Mouse (Mus musculus) liver, adult 2 months (tissue): ENCODE measurements around the gene Phf21a. TPM values are rescaled to one million over a fixed set of nuclear protein-coding genes. Genes with fewer than 3 reads are reported as not detected.

Experiments
- DNase-seq: peaks from one replicate; pipeline ENCODE4 v3.0.0-alpha.2; 2011; ENCODE audit warnings: low read depth, low spot score; ENCODE audit errors: extremely low read depth
- H3K27ac ChIP-seq: fragments of 200-500 bp; replicated peaks from 2 replicates; pipeline ENCODE4 v1.5.1; 2012; ENCODE audit warnings: low read depth, mild to moderate bottlenecking, control low read depth, inconsistent platforms, low read length; ENCODE audit not compliant: insufficient read depth
- H3K27me3 ChIP-seq: fragments of 200-500 bp; 2 replicates; pipeline ENCODE4 v1.6.1; 2012; ENCODE audit warnings: mild to moderate bottlenecking, moderate library complexity, low read length, inconsistent platforms; ENCODE audit not compliant: control insufficient read depth, insufficient read depth
- H3K36me3 ChIP-seq: fragments of 200-500 bp; 2 replicates; pipeline ENCODE4 v1.6.1; 2012; ENCODE audit warnings: low read length, inconsistent platforms; ENCODE audit not compliant: control insufficient read depth, insufficient read depth
- H3K4me1 ChIP-seq: fragments of 200-500 bp; 2 replicates; pipeline ENCODE4 v1.6.1; 2011; ENCODE audit warnings: low read length; ENCODE audit not compliant: control insufficient read depth, insufficient read depth
- H3K4me3 ChIP-seq: fragments of 200-500 bp; 2 replicates; pipeline ENCODE4 v1.5.1; 2011; ENCODE audit warnings: low read depth, mild to moderate bottlenecking, control low read depth, low read length, moderate library complexity; ENCODE audit not compliant: insufficient read depth
- H3K79me2 ChIP-seq: fragments of 200-500 bp; 2 replicates; pipeline ENCODE4 v1.6.1; 2012; ENCODE audit warnings: inconsistent platforms, mild to moderate bottlenecking, low read length, moderate library complexity; ENCODE audit not compliant: control insufficient read depth, insufficient read depth
- H3K9ac ChIP-seq: fragments of 200-500 bp; 2 replicates; pipeline ENCODE4 v1.6.1; 2012; ENCODE audit warnings: low read depth, mild to moderate bottlenecking, control low read depth, inconsistent platforms, low read length
- CTCF ChIP-seq: fragments of 200-500 bp; IDR thresholded peaks from 2 replicates; pipeline ENCODE4 v1.5.1; 2011; ENCODE audit warnings: low read depth, low read length, control low read depth
- POLR2A ChIP-seq: fragments of 200-500 bp; IDR thresholded peaks from 2 replicates; pipeline ENCODE4 v1.6.1; 2011; ENCODE audit warnings: low read length, control low read depth; ENCODE audit not compliant: insufficient read depth; ENCODE audit errors: extremely low read depth
- WGBS: fragments of 180-500 bp; shearing (Covaris S2); methylation state at CpG from one replicate; pipeline ENCODE4 v1.1.7; 2018; 5-methylcytosine and 5-hydroxymethylcytosine counted together
- polyA plus RNA-seq: library from polyadenylated mRNA; depleted of rRNA; stranded (reverse); fragments of >200 nt; gene quantifications from 2 replicates; pipeline ENCODE4 v1.2.3, GENCODE M21; 2012
- total RNA-seq: library from RNA; depleted of rRNA; stranded (reverse); fragments of >200 nt; gene quantifications from 2 replicates; pipeline ENCODE4 v1.2.3, GENCODE M21; 2014

Gene Phf21a
- total and polyA plus RNA-seq, 2 experiments: 11.4 to 14.5 TPM

DNA sequence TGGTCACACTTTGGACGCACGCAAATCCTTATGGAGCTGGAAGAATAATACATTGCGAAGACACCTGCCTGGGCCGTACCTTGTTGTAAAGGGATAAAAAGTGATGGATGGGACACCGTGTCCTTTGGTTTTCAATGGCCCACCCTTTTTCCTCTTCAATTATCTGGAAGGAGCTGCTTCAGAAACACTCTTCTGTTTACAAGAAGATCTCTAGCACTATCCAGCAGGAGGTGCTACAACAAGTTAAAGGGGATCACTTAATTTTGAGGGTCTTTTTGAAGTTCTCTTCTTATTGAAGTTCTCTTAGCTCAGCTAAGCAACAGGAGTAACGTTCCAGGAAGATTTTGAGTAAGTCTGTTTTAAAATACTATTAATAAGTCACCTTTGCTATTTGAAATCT lies 94.1 kb downstream of the Phf21a start:
- 89% methylated on average over 6 of the region's 6 CpGs for WGBS
- Histone ChIP-seq H3K36me3 (no peaks in the 10 kb centered on the region), H3K27ac (no peak overlapping the region), H3K4me1 (peaks cover 3% of the 10 kb centered on the region; the same call in 1 of the 2 replicates), H3K27me3 (no peaks in the 10 kb centered on the region), H3K9ac (no peak overlapping the region), H3K79me2 (peaks cover 8% of the 10 kb centered on the region; the same call in 1 of the 2 replicates), H3K4me3 (no peak overlapping the region)
- DNase-seq: no peak
- TF ChIP-seq CTCF: no peak
- TF ChIP-seq POLR2A: no peak

DNA sequence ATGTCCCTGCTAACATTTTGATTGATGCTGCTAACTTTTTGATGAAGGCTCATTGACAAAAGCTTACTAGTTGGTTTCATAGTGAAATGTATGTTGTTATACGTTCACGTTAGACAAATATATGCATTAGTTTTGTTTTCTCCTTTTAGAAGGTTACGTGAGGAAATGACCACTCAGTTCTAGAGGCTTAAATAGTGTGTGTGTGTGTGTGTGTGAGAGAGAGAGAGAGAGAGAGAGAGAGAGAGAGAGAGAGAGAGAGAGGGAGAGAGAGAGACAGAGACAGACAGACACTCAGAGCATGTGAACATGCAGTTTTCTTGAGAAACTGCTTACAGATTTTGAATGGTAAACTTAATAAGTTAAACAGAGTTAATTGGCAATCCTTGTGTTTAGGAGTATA lies 95.8 kb downstream of the Phf21a start:
- 69% methylated on average over 3 of the region's 3 CpGs for WGBS
- Histone ChIP-seq H3K27me3 (no peaks in the 10 kb centered on the region), H3K9ac (no peak overlapping the region), H3K4me3 (no peak overlapping the region), H3K27ac (no peak overlapping the region), H3K36me3 (no peaks in the 10 kb centered on the region), H3K4me1 (peaks cover 2% of the 10 kb centered on the region; the same call in 1 of the 2 replicates), H3K79me2 (peaks cover 15% of the 10 kb centered on the region; the same call in 1 of the 2 replicates)
- no peak for DNase-seq
- no peak for TF ChIP-seq POLR2A
- no peak for TF ChIP-seq CTCF

DNA sequence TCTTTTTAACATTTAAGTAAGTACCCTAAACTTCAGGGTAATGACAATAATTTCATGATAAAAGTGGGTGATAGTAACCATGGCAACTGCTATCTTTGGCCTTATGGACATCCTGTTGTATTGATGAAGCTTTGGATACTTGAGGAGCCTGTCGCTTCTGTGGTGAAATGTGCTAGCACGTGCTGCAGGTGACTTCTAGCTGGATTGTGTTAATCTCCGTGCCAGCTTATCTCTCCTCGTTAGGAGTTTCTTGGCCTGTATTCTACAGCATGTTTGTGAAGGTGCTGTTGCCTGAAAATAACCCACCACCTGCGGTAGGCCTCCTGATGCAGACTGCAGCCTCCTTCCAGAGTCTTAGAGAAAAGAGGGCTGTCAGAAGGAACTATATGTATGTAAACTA lies 98.0 kb downstream of the Phf21a start:
- Histone ChIP-seq H3K27me3 (no peaks in the 10 kb centered on the region), H3K4me3 (no peak overlapping the region), H3K79me2 (peaks cover 17% of the 10 kb centered on the region; the same call in 1 of the 2 replicates), H3K9ac (no peak overlapping the region), H3K4me1 (peaks cover 2% of the 10 kb centered on the region; the same call in 1 of the 2 replicates), H3K27ac (no peak overlapping the region), H3K36me3 (no peaks in the 10 kb centered on the region)
- no peak for DNase-seq
- TF ChIP-seq CTCF (no peak), POLR2A (no peak)
- 68% methylated on average over 5 of the region's 5 CpGs for WGBS

DNA sequence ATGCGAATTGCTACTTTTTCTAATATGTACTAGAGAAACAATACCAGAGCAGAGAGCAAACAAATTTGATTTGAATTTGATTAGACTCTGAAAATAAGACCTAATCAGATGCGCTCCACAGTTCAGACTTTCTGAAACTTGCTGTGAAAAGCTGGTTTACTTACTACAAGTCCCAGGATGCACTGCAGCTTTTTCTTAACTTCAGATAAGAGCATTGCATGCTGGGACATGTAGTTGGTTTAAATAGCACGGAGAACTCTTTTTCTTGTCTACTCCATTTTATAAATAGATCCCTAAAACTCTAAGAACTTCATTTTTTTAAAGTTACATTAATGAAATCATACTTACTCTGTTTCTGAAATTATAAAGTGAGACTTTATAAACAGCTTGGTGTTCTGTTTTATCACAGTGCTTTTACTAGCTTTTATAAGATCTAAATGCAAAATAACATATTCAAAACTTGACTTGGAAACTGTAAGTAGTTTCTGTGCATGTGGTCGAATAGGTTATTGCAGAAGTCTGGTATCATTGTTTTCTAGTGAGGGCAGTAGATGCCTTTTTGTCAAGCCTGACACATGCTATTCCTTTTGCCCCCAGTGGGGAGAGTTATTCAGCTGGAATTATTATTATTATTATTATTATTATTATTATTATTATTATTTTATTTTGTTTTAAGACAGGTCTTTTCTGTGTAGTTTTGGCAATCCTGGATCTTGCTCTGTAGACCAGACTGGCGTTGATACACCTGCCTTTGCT lies 99.1 kb downstream of the Phf21a start:
- peaks cover 14% of the 10 kb centered on the region; the same call in 1 of the 2 replicates for H3K79me2 ChIP-seq
- DNase-seq: peak; percentile 82
- no peaks in the 10 kb centered on the region for H3K27me3 ChIP-seq
- H3K9ac ChIP-seq: no peak overlapping the region
- no peaks in the 10 kb centered on the region for H3K36me3 ChIP-seq
- WGBS: 62% methylated on average over 5 of the region's 5 CpGs
- H3K4me1 ChIP-seq: no peaks in the 10 kb centered on the region; the same call in 1 of the 2 replicates
- H3K4me3 ChIP-seq: no peak overlapping the region
- H3K27ac ChIP-seq: no peak overlapping the region
- TF ChIP-seq CTCF: no peak
- TF ChIP-seq POLR2A: no peak

DNA sequence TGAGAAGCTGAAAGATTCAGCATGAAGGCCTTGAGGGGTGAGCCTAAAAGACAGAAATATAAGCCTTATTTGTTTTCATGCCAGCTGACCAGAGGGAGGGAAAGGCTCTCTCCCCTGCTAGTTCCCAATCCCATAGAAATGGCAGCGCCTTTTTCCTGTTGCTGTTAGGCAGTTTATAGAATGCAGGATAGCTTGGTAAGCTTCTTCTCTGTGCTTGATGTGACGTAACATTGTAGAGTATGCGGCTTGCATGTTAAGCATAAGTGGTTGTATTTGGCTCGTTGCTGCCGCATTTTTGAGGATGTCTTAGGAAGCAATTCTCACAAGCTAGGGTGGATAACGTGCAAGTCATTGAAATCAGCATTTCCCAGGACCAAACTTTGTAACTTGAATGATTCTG lies 105.2 kb downstream of the Phf21a start:
- DNase-seq: no peak
- H3K4me3 ChIP-seq: no peak overlapping the region
- no peak overlapping the region for H3K27ac ChIP-seq
- no peaks in the 10 kb centered on the region for H3K27me3 ChIP-seq
- H3K9ac ChIP-seq: no peak overlapping the region
- no peak for TF ChIP-seq POLR2A
- no peak for TF ChIP-seq CTCF
- WGBS: 57% methylated on average over 6 of the region's 6 CpGs
- no peaks in the 10 kb centered on the region for H3K36me3 ChIP-seq
- peaks cover 6% of the 10 kb centered on the region; the same call in 1 of the 2 replicates for H3K4me1 ChIP-seq
- peaks cover 9% of the 10 kb centered on the region; the same call in 1 of the 2 replicates for H3K79me2 ChIP-seq

DNA sequence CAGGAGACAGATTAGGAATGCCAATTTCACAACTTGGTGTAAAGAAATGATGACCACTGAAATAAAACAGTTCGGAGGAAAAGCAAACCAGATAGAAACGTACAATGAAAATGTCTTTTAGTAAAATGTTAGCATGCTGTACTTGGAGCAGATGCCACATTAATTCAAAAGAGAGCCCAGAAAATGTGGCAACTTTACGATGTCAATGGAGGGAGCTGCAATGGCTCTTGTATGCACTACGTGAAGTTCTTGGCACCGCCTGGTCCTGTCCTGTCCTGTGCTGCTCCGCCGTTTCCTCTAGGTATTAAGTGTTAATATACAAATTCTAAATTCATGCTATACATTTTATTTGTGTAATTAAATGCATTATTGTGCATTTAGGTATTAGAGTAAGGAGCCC lies 105.8 kb downstream of the Phf21a start:
- no peak overlapping the region for H3K27ac ChIP-seq
- peaks cover 5% of the 10 kb centered on the region; the same call in 1 of the 2 replicates for H3K79me2 ChIP-seq
- H3K4me1 ChIP-seq: peaks cover 6% of the 10 kb centered on the region; the same call in 1 of the 2 replicates
- H3K4me3 ChIP-seq: no peak overlapping the region
- TF ChIP-seq CTCF: no peak
- TF ChIP-seq POLR2A: no peak
- no peak for DNase-seq
- H3K27me3 ChIP-seq: no peaks in the 10 kb centered on the region
- no peak overlapping the region for H3K9ac ChIP-seq
- H3K36me3 ChIP-seq: no peaks in the 10 kb centered on the region
- 85% methylated on average over 7 of the region's 7 CpGs for WGBS
